Mouse (Mus musculus) E14TG2a.4 (cell line): Measurements from ENCODE around the gene Coq10a.

ENCODE experiments used
- CTCF ChIP-seq: conservative IDR thresholded peaks from 2 replicates; pipeline ENCODE4 v1.5.1; 2014; ENCODE audit warnings: low read length
- NANOG ChIP-seq: IDR thresholded peaks from 2 replicates; pipeline ENCODE4 v1.6.1; 2014; ENCODE audit warnings: borderline replicate concordance, low read length, mixed read lengths
- POU5F1 ChIP-seq: IDR thresholded peaks from 2 replicates; pipeline ENCODE4 v1.6.1; 2014; ENCODE audit warnings: low read length, borderline replicate concordance

GRCm38 (mm10) chr10:128414848-128415247 lies 46.1 kb upstream of the Coq10a start:
- no peak for TF ChIP-seq CTCF
- no peak for TF ChIP-seq POU5F1
- TF ChIP-seq NANOG, result no peak
